Mouse (Mus musculus): ENCODE measurements at regions not wholly inside any gene's neighbourhood (a gene's known extent, or its start where the extent isn't known, plus 50 kb on each side); places are given as distances from the start of the nearest gene placed in this dataset.

DNA sequence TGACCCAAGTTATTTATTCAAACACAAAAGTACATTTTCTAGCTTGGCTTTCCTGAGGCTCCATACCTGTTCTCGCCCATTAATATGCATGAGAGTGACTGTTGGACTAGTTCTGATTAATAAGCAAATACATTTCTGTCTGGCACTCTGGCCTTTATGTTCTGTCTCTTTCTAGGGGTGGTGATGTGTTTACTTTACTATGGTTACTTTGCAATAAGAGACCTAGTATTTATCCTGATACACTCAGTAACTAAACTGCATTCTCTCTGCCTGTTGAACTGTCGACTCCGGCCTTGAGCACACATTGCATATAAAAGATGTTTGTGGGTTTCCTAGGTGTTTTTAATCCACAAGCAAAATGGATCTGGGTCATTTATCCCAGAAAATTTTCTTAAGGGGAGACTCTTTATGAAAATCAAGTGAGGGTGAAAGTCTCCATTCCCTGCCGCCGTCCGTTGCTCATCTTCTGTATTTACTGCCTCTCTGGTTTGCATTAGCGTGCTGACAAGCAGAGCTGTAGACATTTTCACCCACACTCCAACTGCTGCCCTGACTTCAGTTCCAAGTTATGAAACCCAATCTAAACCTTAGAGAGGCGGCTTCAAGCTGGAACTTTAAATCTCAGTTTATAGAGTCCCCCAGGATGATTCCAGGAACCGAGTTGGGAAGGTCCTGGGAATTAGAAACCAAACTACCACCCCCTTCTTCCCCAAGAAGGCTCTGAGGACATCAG is 530.4 kb downstream of the Tns1 start:
- H3K27ac ChIP-seq (replicated peaks; ENCODE audit: low read depth, low read length), result no peak overlapping the region
- H3K9me3 ChIP-seq (ENCODE audit: control insufficient read depth, low read length), result no peaks in the 10 kb centered on the region
- no peak overlapping the region for H3K4me2 ChIP-seq (ENCODE audit: low read depth, severe bottlenecking)
- no peaks in the 10 kb centered on the region for H3K36me3 ChIP-seq (ENCODE audit: control insufficient read depth, insufficient read depth, low read length)
- H3K27me3 ChIP-seq (ENCODE audit: control insufficient read depth, insufficient read depth, low read length), result no peaks in the 10 kb centered on the region
- DNase-seq (ENCODE audit: low spot score) (no peak), ATAC-seq (ENCODE audit: insufficient number of reproducible peaks, low FRiP score, low TSS enrichment, low read depth) (no peak)
- H3K9ac ChIP-seq (ENCODE audit: low read length), result no peak overlapping the region
- no peak overlapping the region for H3K4me3 ChIP-seq (ENCODE audit: low read depth, low read length)
- H3K4me1 ChIP-seq (ENCODE audit: control insufficient read depth, insufficient read depth, low read length), result no peaks in the 10 kb centered on the region
- 72% methylated on average over 9 of the region's 9 CpGs for WGBS

GRCm38 (mm10) chr1:73591342-73592099 is 532.7 kb downstream of the Tns1 start:
- Histone ChIP-seq H3K9ac (ENCODE audit: low read length) (no peak overlapping the region), H3K4me2 (ENCODE audit: low read depth, severe bottlenecking) (no peak overlapping the region), H3K36me3 (ENCODE audit: control insufficient read depth, insufficient read depth, low read length) (no peaks in the 10 kb centered on the region), H3K27me3 (ENCODE audit: control insufficient read depth, insufficient read depth, low read length) (no peaks in the 10 kb centered on the region), H3K9me3 (ENCODE audit: control insufficient read depth, low read length) (no peaks in the 10 kb centered on the region), H3K27ac (replicated peaks; ENCODE audit: low read depth, low read length) (no peak overlapping the region), H3K4me3 (ENCODE audit: low read depth, low read length) (no peak overlapping the region), H3K4me1 (ENCODE audit: control insufficient read depth, insufficient read depth, low read length) (no peaks in the 10 kb centered on the region)
- WGBS, result 59% methylated on average over 9 of the region's 9 CpGs
- ATAC-seq (ENCODE audit: insufficient number of reproducible peaks, low FRiP score, low TSS enrichment, low read depth), result no peak
- no peak for DNase-seq (ENCODE audit: low spot score)

DNA sequence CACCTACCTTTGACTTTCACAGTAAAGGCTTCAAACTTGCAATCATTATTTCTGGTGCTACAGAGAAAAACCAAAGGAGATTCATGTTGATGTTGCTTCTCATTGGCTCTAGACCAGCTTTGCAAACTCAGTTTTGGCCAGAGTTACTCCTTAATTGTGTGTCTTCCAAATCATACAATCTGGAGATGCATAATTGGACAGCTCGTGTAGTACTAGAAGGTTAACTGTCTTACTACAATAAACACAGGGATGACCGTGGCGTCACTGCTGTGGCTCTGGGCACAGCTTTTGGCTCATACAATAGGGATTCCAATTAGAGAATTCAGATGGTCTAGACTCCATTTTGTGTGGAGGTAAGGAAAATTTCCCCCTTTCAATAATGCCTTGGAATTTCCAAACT is 544.6 kb downstream of the Tns1 start:
- no peak overlapping the region for H3K4me2 ChIP-seq (ENCODE audit: low read depth, severe bottlenecking)
- H3K4me1 ChIP-seq (ENCODE audit: control insufficient read depth, insufficient read depth, low read length), result no peaks in the 10 kb centered on the region
- H3K9ac ChIP-seq (ENCODE audit: low read length), result no peak overlapping the region
- no peaks in the 10 kb centered on the region for H3K27me3 ChIP-seq (ENCODE audit: control insufficient read depth, insufficient read depth, low read length)
- H3K27ac ChIP-seq (replicated peaks; ENCODE audit: low read depth, low read length), result no peak overlapping the region
- no peak for DNase-seq (ENCODE audit: low spot score)
- ATAC-seq (ENCODE audit: insufficient number of reproducible peaks, low FRiP score, low TSS enrichment, low read depth), result no peak
- H3K36me3 ChIP-seq (ENCODE audit: control insufficient read depth, insufficient read depth, low read length), result no peaks in the 10 kb centered on the region
- H3K9me3 ChIP-seq (ENCODE audit: control insufficient read depth, low read length), result no peaks in the 10 kb centered on the region
- 88% methylated on average over 3 of the region's 3 CpGs for WGBS
- H3K4me3 ChIP-seq (ENCODE audit: low read depth, low read length), result no peak overlapping the region

- ATAC-seq (ENCODE audit: insufficient number of reproducible peaks, low FRiP score, low TSS enrichment, low read depth) (no peak), DNase-seq (ENCODE audit: low spot score) (no peak)
- Histone ChIP-seq H3K9me3 (ENCODE audit: control insufficient read depth, low read length) (no peaks in the 10 kb centered on the region), H3K4me2 (ENCODE audit: low read depth, severe bottlenecking) (no peak overlapping the region), H3K4me1 (ENCODE audit: control insufficient read depth, insufficient read depth, low read length) (no peaks in the 10 kb centered on the region), H3K27me3 (ENCODE audit: control insufficient read depth, insufficient read depth, low read length) (no peaks in the 10 kb centered on the region), H3K9ac (ENCODE audit: low read length) (no peak overlapping the region), H3K27ac (replicated peaks; ENCODE audit: low read depth, low read length) (no peak overlapping the region), H3K36me3 (ENCODE audit: control insufficient read depth, insufficient read depth, low read length) (no peaks in the 10 kb centered on the region), H3K4me3 (ENCODE audit: low read depth, low read length) (no peak overlapping the region)
- 97% methylated on average over 1 of the region's 1 CpGs for WGBS
Measured at GRCm38 (mm10) chr1:73577019-73577418, 547.2 kb downstream of the Tns1 start.

- Histone ChIP-seq H3K36me3 (ENCODE audit: control insufficient read depth, insufficient read depth, low read length) (no peaks in the 10 kb centered on the region), H3K4me2 (ENCODE audit: low read depth, severe bottlenecking) (no peak overlapping the region), H3K27me3 (ENCODE audit: control insufficient read depth, insufficient read depth, low read length) (no peaks in the 10 kb centered on the region), H3K27ac (replicated peaks; ENCODE audit: low read depth, low read length) (no peak overlapping the region), H3K9ac (ENCODE audit: low read length) (no peak overlapping the region), H3K4me1 (ENCODE audit: control insufficient read depth, insufficient read depth, low read length) (no peaks in the 10 kb centered on the region), H3K9me3 (ENCODE audit: control insufficient read depth, low read length) (no peaks in the 10 kb centered on the region), H3K4me3 (ENCODE audit: low read depth, low read length) (no peak overlapping the region)
- 52% methylated on average over 1 of the region's 1 CpGs for WGBS
- ATAC-seq (ENCODE audit: insufficient number of reproducible peaks, low FRiP score, low TSS enrichment, low read depth), result no peak
- DNase-seq (ENCODE audit: low spot score), result no peak
Measured at GRCm38 (mm10) chr1:73575694-73576093, 548.6 kb downstream of the Tns1 start.

GRCm38 (mm10) chr1:73570944-73571343 is 553.3 kb downstream of the Tns1 start:
- Histone ChIP-seq H3K9ac (ENCODE audit: low read length) (no peak overlapping the region), H3K4me2 (ENCODE audit: low read depth, severe bottlenecking) (no peak overlapping the region), H3K36me3 (ENCODE audit: control insufficient read depth, insufficient read depth, low read length) (no peaks in the 10 kb centered on the region), H3K9me3 (ENCODE audit: control insufficient read depth, low read length) (no peaks in the 10 kb centered on the region), H3K27ac (replicated peaks; ENCODE audit: low read depth, low read length) (no peak overlapping the region), H3K27me3 (ENCODE audit: control insufficient read depth, insufficient read depth, low read length) (no peaks in the 10 kb centered on the region), H3K4me3 (ENCODE audit: low read depth, low read length) (no peak overlapping the region), H3K4me1 (ENCODE audit: control insufficient read depth, insufficient read depth, low read length) (no peaks in the 10 kb centered on the region)
- ATAC-seq (ENCODE audit: insufficient number of reproducible peaks, low FRiP score, low TSS enrichment, low read depth) (no peak), DNase-seq (ENCODE audit: low spot score) (no peak)
- 97% methylated on average over 3 of the region's 3 CpGs for WGBS

DNA sequence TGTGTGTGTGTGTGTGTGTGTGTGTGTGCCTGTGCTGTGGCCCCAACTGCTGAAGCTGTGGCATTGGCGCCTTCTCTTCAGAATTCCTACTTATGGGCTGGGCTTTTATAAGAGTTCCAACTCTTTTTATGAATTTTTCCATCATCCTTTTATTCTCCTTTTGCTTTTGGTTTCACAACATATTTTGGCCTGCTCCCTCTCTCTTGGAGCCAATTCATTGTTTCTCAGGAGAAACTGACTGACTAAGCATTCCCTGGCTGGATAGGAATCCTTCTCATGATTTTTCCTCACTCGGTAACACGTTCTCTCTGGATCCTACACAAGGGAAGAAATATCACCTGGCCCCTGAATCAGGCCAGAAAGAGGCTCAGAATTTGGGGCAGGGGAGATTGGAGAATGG is 551.1 kb upstream of the Tnp1 start:
- Histone ChIP-seq H3K27me3 (ENCODE audit: control insufficient read depth, insufficient read depth, low read length) (no peaks in the 10 kb centered on the region), H3K36me3 (ENCODE audit: control insufficient read depth, insufficient read depth, low read length) (no peaks in the 10 kb centered on the region), H3K27ac (replicated peaks; ENCODE audit: low read depth, low read length) (no peak overlapping the region), H3K9ac (ENCODE audit: low read length) (no peak overlapping the region), H3K9me3 (ENCODE audit: control insufficient read depth, low read length) (no peaks in the 10 kb centered on the region), H3K4me3 (ENCODE audit: low read depth, low read length) (no peak overlapping the region), H3K4me2 (ENCODE audit: low read depth, severe bottlenecking) (no peak overlapping the region), H3K4me1 (ENCODE audit: control insufficient read depth, insufficient read depth, low read length) (no peaks in the 10 kb centered on the region)
- DNase-seq (ENCODE audit: low spot score), result no peak
- ATAC-seq (ENCODE audit: insufficient number of reproducible peaks, low FRiP score, low TSS enrichment, low read depth), result no peak
- 90% methylated on average over 3 of the region's 3 CpGs for WGBS

- H3K9ac ChIP-seq (ENCODE audit: low read length), result no peak overlapping the region
- 82% methylated on average over 1 of the region's 1 CpGs for WGBS
- H3K9me3 ChIP-seq (ENCODE audit: control insufficient read depth, low read length), result no peaks in the 10 kb centered on the region
- DNase-seq (ENCODE audit: low spot score) (no peak), ATAC-seq (ENCODE audit: insufficient number of reproducible peaks, low FRiP score, low TSS enrichment, low read depth) (no peak)
- H3K4me3 ChIP-seq (ENCODE audit: low read depth, low read length), result no peak overlapping the region
- H3K27me3 ChIP-seq (ENCODE audit: control insufficient read depth, insufficient read depth, low read length), result no peaks in the 10 kb centered on the region
- no peaks in the 10 kb centered on the region for H3K4me1 ChIP-seq (ENCODE audit: control insufficient read depth, insufficient read depth, low read length)
- H3K36me3 ChIP-seq (ENCODE audit: control insufficient read depth, insufficient read depth, low read length), result no peaks in the 10 kb centered on the region
- no peak overlapping the region for H3K27ac ChIP-seq (replicated peaks; ENCODE audit: low read depth, low read length)
- no peak overlapping the region for H3K4me2 ChIP-seq (ENCODE audit: low read depth, severe bottlenecking)
Measured at GRCm38 (mm10) chr1:73560594-73560993, 544.9 kb upstream of the Tnp1 start.

Measured in limb, embryonic 11.5 days (tissue).